Mouse (Mus musculus) heart, embryonic 14.5 days (tissue): ENCODE measurements around the gene Aox1. TPM values are rescaled to one million over a fixed set of nuclear protein-coding genes. Genes with fewer than 3 reads are reported as not detected.
A peak's percentile ranks its signal among the peaks of the same experiment; 100 is the strongest.
"Not testable (repeated sequence)": the region's sequence is repeated elsewhere in the genome, so short reads cannot be mapped to it uniquely, and the experiment has no call there.

Source experiments
- ATAC-seq: fragments of 200-750 bp; cut with Nextera tagmentation; 2 replicates; pipeline ENCODE4 v1.8.0; 2017; ENCODE audit warnings: low read depth, moderate TSS enrichment; ENCODE audit not compliant: insufficient number of reproducible peaks, insufficient read depth, low FRiP score
- H3K27ac ChIP-seq, 2 experiments: fragments of 200-500 bp in 1 of 2; fragments of 300-500 bp in 1 of 2; sonication (generic) in 1 of 2; replicated peaks in 1 of 2; 2 replicates each; pipeline ENCODE4 v1.5.1; 2012 to 2014; ENCODE audit warnings: low read depth in 2 of 2, low read length in 2 of 2, control low read depth in 1 of 2, mild to moderate bottlenecking in 1 of 2, mixed read lengths in 1 of 2; ENCODE audit not compliant: control insufficient read depth in 1 of 2, insufficient read depth in 1 of 2
- H3K27me3 ChIP-seq: fragments of 300-500 bp; sonication (generic); 2 replicates; pipeline ENCODE4 v1.6.1; 2014; ENCODE audit warnings: mild to moderate bottlenecking, low read length, control low read depth; ENCODE audit not compliant: control insufficient read depth, insufficient read depth
- H3K36me3 ChIP-seq: fragments of 300-500 bp; sonication (generic); 2 replicates; pipeline ENCODE4 v1.6.1; 2014; ENCODE audit warnings: mild to moderate bottlenecking, control low read depth, low read length, mixed read lengths; ENCODE audit not compliant: control insufficient read depth, insufficient read depth
- H3K4me1 ChIP-seq, 2 experiments: fragments of 200-500 bp in 1 of 2; fragments of 300-500 bp in 1 of 2; sonication (generic) in 1 of 2; 2 replicates each; pipeline ENCODE4 v1.6.1; 2012 to 2014; ENCODE audit warnings: low read length in 2 of 2, control low read depth in 1 of 2, mixed read lengths in 1 of 2; ENCODE audit not compliant: control insufficient read depth in 2 of 2, insufficient read depth in 2 of 2
- H3K4me2 ChIP-seq: fragments of 300-500 bp; sonication (generic); 2 replicates; pipeline ENCODE4 v1.6.1; 2014; ENCODE audit warnings: mild to moderate bottlenecking, low read length
- H3K4me3 ChIP-seq, 2 experiments: fragments of 200-500 bp in 1 of 2; fragments of 300-500 bp in 1 of 2; sonication (generic) in 1 of 2; 2 replicates each; pipeline ENCODE4 v1.5.1; 2012 to 2014; ENCODE audit warnings: low read length in 2 of 2, mild to moderate bottlenecking in 2 of 2, control low read depth in 1 of 2, low read depth in 1 of 2, moderate library complexity in 1 of 2; ENCODE audit not compliant: control insufficient read depth in 1 of 2, insufficient read depth in 1 of 2
- H3K9ac ChIP-seq: fragments of 300-500 bp; sonication (generic); 2 replicates; pipeline ENCODE4 v1.6.1; 2014; ENCODE audit warnings: mild to moderate bottlenecking, low read length
- H3K9me3 ChIP-seq: fragments of 300-500 bp; sonication (generic); 2 replicates; pipeline ENCODE4 v1.6.1; 2016; ENCODE audit warnings: low read length, control low read depth; ENCODE audit not compliant: control insufficient read depth
- WGBS: fragments of 180-500 bp; shearing (Covaris S2); extraction: QIAGEN DNeasy Blood & Tissue Kit; methylation state at CpG from one replicate; pipeline ENCODE4 v1.1.7; 2014; 5-methylcytosine and 5-hydroxymethylcytosine counted together
- polyA plus RNA-seq: library from polyadenylated mRNA; unstranded; fragments of >200 nt; fragmentation: Nextera tagmentation; extraction: Ambion mirVana; gene quantifications from 2 replicates; pipeline ENCODE4 v1.2.1, GENCODE M21; 2014

The Aox1 gene
- polyA plus RNA-seq, result 0.89 and 0.98 TPM in 2 replicates

- no peaks in the 10 kb centered on the region for H3K9me3 ChIP-seq
- no peaks in the 10 kb centered on the region for H3K27me3 ChIP-seq
- ATAC-seq, result peak; percentile 62
- peak within 1 kb of the TSS; percentile 70 for H3K4me2 ChIP-seq
- 5% methylated on average over 12 of the region's 12 CpGs for whole genome bisulfite sequencing
- peak within 1 kb of the TSS; percentile 32 to 36 for H3K4me3 ChIP-seq
- H3K36me3 ChIP-seq, result peaks cover 8% of the 10 kb centered on the region
- peaks cover 17 to 30% of the 10 kb centered on the region in 2 experiments for H3K4me1 ChIP-seq
- peak within 1 kb of the TSS; percentile 51; the same call in 1 of the 2 replicates for H3K9ac ChIP-seq
- H3K27ac ChIP-seq, result peak within 1 kb of the TSS; percentile 33 to 56
Observed at GRCm38 (mm10) chr1:58029636-58030117, at the start of gene Aox1. Gene Aox1, plus strand, starts transcription at chr1:58029931.

DNA sequence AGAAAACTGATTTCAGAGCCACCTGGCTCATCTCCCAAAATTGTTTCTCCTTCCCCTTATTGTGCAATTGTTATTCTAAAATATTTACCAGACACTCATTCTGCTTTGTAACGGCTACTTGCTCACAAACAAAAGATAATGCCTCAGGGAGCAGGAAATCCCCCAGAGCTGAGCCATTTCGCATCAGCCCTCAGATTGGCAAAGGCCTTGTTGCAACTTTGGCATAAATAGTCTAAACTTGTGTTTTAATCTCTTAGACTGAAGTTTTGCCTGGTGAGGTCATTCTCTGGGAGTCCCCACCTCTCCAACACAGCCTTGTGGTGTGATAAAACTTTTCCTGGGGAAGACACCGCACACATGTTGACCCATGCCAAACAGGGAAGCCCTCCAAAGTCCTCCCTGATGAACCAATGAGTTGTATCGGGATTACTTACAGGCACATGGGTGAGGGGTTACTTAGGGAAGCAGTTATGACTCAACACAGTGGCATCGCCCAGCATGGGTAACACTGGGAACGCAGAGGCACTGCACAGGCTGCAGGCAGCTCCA, 40.6 kb upstream of the Aox1 start:
- no peak overlapping the region for H3K4me2 ChIP-seq
- H3K4me3 ChIP-seq, result no peak overlapping the region
- WGBS, result 46% methylated on average over 6 of the region's 6 CpGs
- peak overlapping the region; percentile 12 to 33; a peak in 3 of 4 replicates for H3K27ac ChIP-seq
- H3K9me3 ChIP-seq, result no peaks in the 10 kb centered on the region
- H3K36me3 ChIP-seq, result no peaks in the 10 kb centered on the region
- H3K4me1 ChIP-seq, result peaks cover 0 to 3% of the 10 kb centered on the region in 2 experiments; a peak in 1 of 4 replicates
- no peak overlapping the region for H3K9ac ChIP-seq
- ATAC-seq, result peak; percentile 73; the same call in 1 of the 2 replicates
- H3K27me3 ChIP-seq, result no peaks in the 10 kb centered on the region

DNA sequence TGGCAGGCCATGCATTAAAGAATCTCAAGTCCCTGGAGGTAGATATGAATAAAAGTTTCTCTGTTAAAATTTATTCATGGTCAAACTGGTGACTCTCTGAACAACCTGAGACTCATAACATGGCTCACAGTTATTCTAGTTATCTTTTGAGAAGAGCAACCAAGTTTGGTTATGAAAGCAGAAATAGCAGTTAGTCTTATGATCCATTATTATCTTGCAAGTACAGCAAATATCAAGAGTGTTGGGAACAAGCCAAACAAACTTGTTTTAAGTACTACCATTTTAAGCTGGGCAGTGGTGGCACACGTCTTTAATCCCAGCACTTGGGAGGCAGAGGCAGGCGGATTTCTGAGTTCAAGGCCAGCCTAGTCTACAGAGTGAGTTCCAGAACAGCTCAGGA, 38.5 kb upstream of the Aox1 start:
- no peak overlapping the region for H3K4me2 ChIP-seq
- no peak overlapping the region for H3K27ac ChIP-seq
- no peaks in the 10 kb centered on the region for H3K9me3 ChIP-seq
- H3K9ac ChIP-seq, result no peak overlapping the region
- H3K4me1 ChIP-seq, result peaks cover under 1 to 3% of the 10 kb centered on the region in 2 experiments; a peak in 1 of 4 replicates
- H3K4me3 ChIP-seq, result no peak overlapping the region
- ATAC-seq, result no peak
- H3K36me3 ChIP-seq, result no peaks in the 10 kb centered on the region
- H3K27me3 ChIP-seq, result no peaks in the 10 kb centered on the region
- 73% methylated on average over 2 of the region's 2 CpGs for WGBS

GRCm38 (mm10) chr1:57995432-57996132, 34.1 kb upstream of the Aox1 start, which contains the start of gene Sgo2a:
Gene Sgo2a, plus strand, starts transcription at chr1:57995971.
- H3K27ac ChIP-seq, result peak within 1 kb of the TSS; percentile 77 to 90
- no peaks in the 10 kb centered on the region for H3K27me3 ChIP-seq
- no peaks in the 10 kb centered on the region for H3K9me3 ChIP-seq
- peak; percentile 93 for ATAC-seq
- H3K36me3 ChIP-seq, result peaks cover 17% of the 10 kb centered on the region
- H3K9ac ChIP-seq, result peak within 1 kb of the TSS; percentile 90
- H3K4me2 ChIP-seq, result peak within 1 kb of the TSS; percentile 73
- peaks cover 0 to 18% of the 10 kb centered on the region in 2 experiments; a peak in 2 of 4 replicates for H3K4me1 ChIP-seq
- peak within 1 kb of the TSS; percentile 90 to 97 for H3K4me3 ChIP-seq
- 7% methylated on average over 30 of the region's 30 CpGs for WGBS

DNA sequence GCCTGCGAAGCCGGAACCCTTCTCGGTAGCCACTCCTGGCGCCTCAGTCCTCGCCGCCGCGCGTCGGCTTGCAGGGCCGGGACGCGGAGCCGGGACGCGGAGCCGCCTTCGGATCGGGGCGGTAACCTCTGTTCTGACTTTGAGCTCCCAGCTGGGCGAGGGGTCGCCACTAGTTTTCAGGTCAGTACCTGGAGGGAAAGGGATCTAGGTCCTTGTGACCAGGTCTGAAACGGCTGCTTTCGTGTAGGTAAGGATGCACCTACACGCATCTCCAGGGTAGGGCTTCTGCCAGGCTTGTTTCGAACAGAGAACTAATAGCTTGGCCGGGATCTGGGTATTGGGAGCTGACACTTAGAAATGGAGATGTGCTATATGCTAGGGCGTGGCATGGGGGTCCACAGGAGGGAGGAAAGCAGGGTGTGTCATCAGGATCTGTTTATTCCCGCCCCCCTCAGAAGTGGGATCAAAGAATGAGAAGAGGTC, 33.6 kb upstream of the Aox1 start:
- ATAC-seq, result peak; percentile 51; the same call in 1 of the 2 replicates
- Histone ChIP-seq H3K4me3 (peak overlapping the region; percentile 90 to 97), H3K9ac (peak overlapping the region; percentile 90), H3K4me1 (peaks cover 0 to 18% of the 10 kb centered on the region in 2 experiments; a peak in 2 of 4 replicates), H3K27me3 (no peaks in the 10 kb centered on the region), H3K27ac (peak overlapping the region; percentile 63 to 72), H3K9me3 (no peaks in the 10 kb centered on the region), H3K36me3 (peaks cover 23% of the 10 kb centered on the region), H3K4me2 (peak overlapping the region; percentile 73)
- under 1% methylated on average over 29 of the region's 29 CpGs for WGBS

- H3K27me3 ChIP-seq, result no peaks in the 10 kb centered on the region
- H3K9ac ChIP-seq, result no peak overlapping the region
- WGBS, result 89% methylated on average over 3 of the region's 3 CpGs
- H3K4me1 ChIP-seq, result peaks cover 0 to 18% of the 10 kb centered on the region in 2 experiments; a peak in 2 of 4 replicates
- no peaks in the 10 kb centered on the region for H3K9me3 ChIP-seq
- H3K4me2 ChIP-seq, result peak overlapping the region; percentile 73
- H3K4me3 ChIP-seq, result no peak overlapping the region
- peaks cover 38% of the 10 kb centered on the region for H3K36me3 ChIP-seq
- H3K27ac ChIP-seq, result no peak overlapping the region
- no peak for ATAC-seq
Observed at GRCm38 (mm10) chr1:57998146-57998545, 31.6 kb upstream of the Aox1 start.

GRCm38 (mm10) chr1:58006388-58006787, 23.3 kb upstream of the Aox1 start:
- H3K9ac ChIP-seq, H3K9me3 ChIP-seq, H3K4me2 ChIP-seq, H3K27ac ChIP-seq, H3K27me3 ChIP-seq, H3K4me3 ChIP-seq, H3K4me1 ChIP-seq, ATAC-seq: not testable (repeated sequence)
- 95% methylated on average over 7 of the region's 7 CpGs for whole genome bisulfite sequencing
- peaks cover 53% of the 10 kb centered on the region for H3K36me3 ChIP-seq
